Mouse (Mus musculus): ENCODE data around the gene Zmat5. TPM values are rescaled to one million over a fixed set of nuclear protein-coding genes. Genes with fewer than 3 reads are reported as not detected.

The Zmat5 gene
- polyA plus RNA-seq, 1 experiment from 2014 or later: 62.6 TPM

DNA sequence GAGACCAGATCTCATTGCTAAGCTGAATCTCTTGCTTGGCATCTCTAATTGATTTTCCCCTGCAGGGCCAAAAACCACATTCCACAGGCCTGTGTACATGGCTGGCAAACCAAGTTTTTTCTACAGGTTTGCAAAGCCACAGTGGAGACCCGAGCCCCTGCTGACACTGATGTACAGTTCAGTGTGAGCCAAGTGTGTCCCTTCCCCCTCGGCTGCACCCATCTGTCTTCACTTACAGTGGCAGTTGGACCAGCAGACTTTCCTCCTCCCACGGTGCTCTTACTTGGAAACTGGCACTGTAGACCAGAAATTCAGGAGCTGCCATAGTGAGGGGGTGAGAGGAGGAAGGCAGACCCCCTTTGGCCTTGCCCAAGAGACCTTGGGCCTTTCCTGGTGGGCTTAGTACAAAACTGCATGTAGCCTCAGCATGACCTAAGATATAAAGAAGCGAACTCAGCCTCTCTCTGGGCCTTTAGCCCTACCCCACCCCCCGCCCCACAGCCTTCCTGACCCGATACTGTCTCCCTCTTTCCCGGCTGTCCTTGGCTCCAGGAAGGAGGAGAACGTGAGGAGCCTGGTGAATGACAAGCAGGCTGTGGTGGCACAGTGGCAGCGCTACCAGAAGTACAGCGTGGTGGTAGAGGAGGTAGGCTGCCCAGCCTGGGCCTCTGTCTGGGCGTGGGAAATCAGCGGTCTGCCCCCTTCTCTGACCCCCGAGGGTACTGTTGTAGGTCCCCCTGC is 25.6 kb upstream of the Zmat5 start:
- peaks cover 69% of the 10 kb centered on the region for H3K36me3 ChIP-seq (ENCODE audit: control insufficient read depth, insufficient read depth)
- H3K9me3 ChIP-seq (ENCODE audit: control insufficient read depth): no peaks in the 10 kb centered on the region
- no peak for ATAC-seq
- no peak overlapping the region for H3K4me2 ChIP-seq (replicated peaks; ENCODE audit: low read depth)
- no peak overlapping the region for H3K9ac ChIP-seq (ENCODE audit: low read depth, low read length)
- H3K27ac ChIP-seq (ENCODE audit: low read depth, low read length): no peak overlapping the region
- no peaks in the 10 kb centered on the region for H3K4me1 ChIP-seq (replicated peaks; ENCODE audit: control insufficient read depth, insufficient read depth, low read length)
- no peak overlapping the region for H3K4me3 ChIP-seq (ENCODE audit: low read depth, low read length)
- WGBS: 81% methylated on average over 13 of the region's 13 CpGs
- no peaks in the 10 kb centered on the region for H3K27me3 ChIP-seq (replicated peaks; ENCODE audit: control insufficient read depth, insufficient read depth, low read length)
- no peak for TF ChIP-seq CTCF (IDR thresholded peaks at IDR 0.05; ENCODE audit: low read depth)

DNA sequence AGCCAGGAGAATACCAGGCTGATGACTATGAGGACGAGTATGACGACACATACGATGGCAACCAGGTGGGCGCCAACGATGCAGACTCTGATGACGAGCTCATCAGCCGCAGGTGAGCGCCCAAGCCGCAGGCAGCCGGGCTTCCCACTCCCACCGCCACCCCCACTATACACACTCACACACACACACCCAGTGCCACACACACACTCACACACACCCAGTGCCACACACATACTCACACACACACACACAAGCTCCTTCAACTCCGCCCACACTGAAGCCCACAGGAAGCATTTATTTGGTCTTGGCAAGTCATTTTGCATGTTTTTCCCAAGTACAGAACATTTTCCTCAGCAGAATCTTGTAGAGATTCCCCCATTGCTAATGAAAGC is 25.0 kb upstream of the Zmat5 start:
- ATAC-seq: no peak
- H3K27me3 ChIP-seq (replicated peaks; ENCODE audit: control insufficient read depth, insufficient read depth, low read length): no peaks in the 10 kb centered on the region
- TF ChIP-seq CTCF (IDR thresholded peaks at IDR 0.05; ENCODE audit: low read depth): no peak
- WGBS: 86% methylated on average over 12 of the region's 12 CpGs
- no peak overlapping the region for H3K9ac ChIP-seq (ENCODE audit: low read depth, low read length)
- no peak overlapping the region for H3K27ac ChIP-seq (ENCODE audit: low read depth, low read length)
- H3K4me2 ChIP-seq (replicated peaks; ENCODE audit: low read depth): no peak overlapping the region
- H3K36me3 ChIP-seq (ENCODE audit: control insufficient read depth, insufficient read depth): peaks cover 70% of the 10 kb centered on the region
- H3K4me3 ChIP-seq (ENCODE audit: low read depth, low read length): no peak overlapping the region
- no peaks in the 10 kb centered on the region for H3K9me3 ChIP-seq (ENCODE audit: control insufficient read depth)
- no peaks in the 10 kb centered on the region for H3K4me1 ChIP-seq (replicated peaks; ENCODE audit: control insufficient read depth, insufficient read depth, low read length)

DNA sequence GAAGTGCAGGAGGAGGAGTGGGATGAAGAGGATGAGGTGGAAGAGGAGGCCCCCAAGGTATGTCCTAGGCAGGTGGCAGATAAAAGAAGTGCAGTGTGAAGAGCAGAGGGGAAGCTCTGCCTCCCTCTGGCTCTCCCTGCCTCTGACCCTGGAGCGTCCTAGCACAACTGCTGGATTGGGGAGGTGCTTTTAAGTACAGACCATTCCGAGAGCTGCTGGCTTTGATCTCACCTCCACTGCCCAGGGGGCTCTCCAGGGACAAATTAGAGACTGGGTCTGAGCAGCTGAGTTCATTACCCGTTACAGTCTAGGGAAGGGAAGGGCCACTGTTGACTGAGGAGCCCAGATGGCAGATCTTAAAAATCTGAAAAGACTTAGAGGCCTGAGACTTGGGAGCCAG is 24.4 kb upstream of the Zmat5 start:
- Histone ChIP-seq H3K4me2 (replicated peaks; ENCODE audit: low read depth) (no peak overlapping the region), H3K4me3 (ENCODE audit: low read depth, low read length) (no peak overlapping the region), H3K27me3 (replicated peaks; ENCODE audit: control insufficient read depth, insufficient read depth, low read length) (no peaks in the 10 kb centered on the region), H3K9ac (ENCODE audit: low read depth, low read length) (no peak overlapping the region), H3K4me1 (replicated peaks; ENCODE audit: control insufficient read depth, insufficient read depth, low read length) (no peaks in the 10 kb centered on the region), H3K27ac (ENCODE audit: low read depth, low read length) (no peak overlapping the region), H3K9me3 (ENCODE audit: control insufficient read depth) (no peaks in the 10 kb centered on the region), H3K36me3 (ENCODE audit: control insufficient read depth, insufficient read depth) (peaks cover 72% of the 10 kb centered on the region)
- ATAC-seq: no peak
- 54% methylated on average over 3 of the region's 3 CpGs for WGBS
- TF ChIP-seq CTCF (IDR thresholded peaks at IDR 0.05; ENCODE audit: low read depth): no peak

- TF ChIP-seq CTCF (IDR thresholded peaks at IDR 0.05; ENCODE audit: low read depth): no peak
- WGBS: 74% methylated on average over 6 of the region's 6 CpGs
Measured at GRCm38 (mm10) chr11:4683516-4683915, 21.0 kb upstream of the Zmat5 start.

DNA sequence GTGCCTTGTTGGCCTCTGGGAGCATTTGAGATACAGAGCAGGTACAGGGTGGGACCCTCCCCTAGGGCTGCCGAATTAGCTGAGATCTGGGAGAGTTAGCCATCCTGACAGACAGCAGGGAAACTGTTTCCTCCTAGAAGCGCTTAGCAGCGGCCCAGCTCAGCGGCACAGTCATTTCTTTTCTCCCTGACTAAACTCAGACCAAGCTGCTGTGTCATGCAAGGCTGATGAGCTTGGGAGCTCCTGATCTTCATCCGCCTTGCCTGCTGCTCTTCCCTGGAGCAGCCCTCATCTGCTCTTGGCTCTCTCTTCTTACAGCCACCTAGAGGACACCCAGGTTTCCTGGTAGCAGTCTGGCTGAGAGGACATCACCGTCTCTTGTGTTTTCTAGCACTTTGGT is 20.3 kb upstream of the Zmat5 start:
- no peaks in the 10 kb centered on the region for H3K4me1 ChIP-seq (replicated peaks; ENCODE audit: control insufficient read depth, insufficient read depth, low read length)
- no peak for ATAC-seq
- no peak overlapping the region for H3K4me3 ChIP-seq (ENCODE audit: low read depth, low read length)
- no peak for TF ChIP-seq CTCF (IDR thresholded peaks at IDR 0.05; ENCODE audit: low read depth)
- H3K36me3 ChIP-seq (ENCODE audit: control insufficient read depth, insufficient read depth): peaks cover 55% of the 10 kb centered on the region
- H3K9ac ChIP-seq (ENCODE audit: low read depth, low read length): no peak overlapping the region
- no peaks in the 10 kb centered on the region for H3K9me3 ChIP-seq (ENCODE audit: control insufficient read depth)
- WGBS: 43% methylated on average over 6 of the region's 6 CpGs
- H3K27ac ChIP-seq (ENCODE audit: low read depth, low read length): no peak overlapping the region
- no peak overlapping the region for H3K4me2 ChIP-seq (replicated peaks; ENCODE audit: low read depth)
- no peaks in the 10 kb centered on the region for H3K27me3 ChIP-seq (replicated peaks; ENCODE audit: control insufficient read depth, insufficient read depth, low read length)

More at GRCm38 (mm10) chr11:4683516-4683915, 21.0 kb upstream of the Zmat5 start:
- H3K9me3 ChIP-seq (ENCODE audit: control insufficient read depth): no peaks in the 10 kb centered on the region
- H3K27ac ChIP-seq (ENCODE audit: low read depth, low read length): no peak overlapping the region
- H3K4me2 ChIP-seq (replicated peaks; ENCODE audit: low read depth): no peak overlapping the region
- no peaks in the 10 kb centered on the region for H3K27me3 ChIP-seq (replicated peaks; ENCODE audit: control insufficient read depth, insufficient read depth, low read length)
- no peak for ATAC-seq
- no peak overlapping the region for H3K4me3 ChIP-seq (ENCODE audit: low read depth, low read length)
- H3K36me3 ChIP-seq (ENCODE audit: control insufficient read depth, insufficient read depth): peaks cover 61% of the 10 kb centered on the region
- no peak overlapping the region for H3K9ac ChIP-seq (ENCODE audit: low read depth, low read length)
- H3K4me1 ChIP-seq (replicated peaks; ENCODE audit: control insufficient read depth, insufficient read depth, low read length): no peaks in the 10 kb centered on the region

GRCm38 (mm10) chr11:4685071-4685470 is 19.4 kb upstream of the Zmat5 start:
- WGBS: 67% methylated on average over 4 of the region's 4 CpGs
- no peak for TF ChIP-seq CTCF (IDR thresholded peaks at IDR 0.05; ENCODE audit: low read depth)
- no peak for ATAC-seq
- H3K9me3 ChIP-seq (ENCODE audit: control insufficient read depth): no peaks in the 10 kb centered on the region
- no peak overlapping the region for H3K9ac ChIP-seq (ENCODE audit: low read depth, low read length)
- H3K36me3 ChIP-seq (ENCODE audit: control insufficient read depth, insufficient read depth): peaks cover 46% of the 10 kb centered on the region
- H3K4me2 ChIP-seq (replicated peaks; ENCODE audit: low read depth): no peak overlapping the region
- H3K4me1 ChIP-seq (replicated peaks; ENCODE audit: control insufficient read depth, insufficient read depth, low read length): no peaks in the 10 kb centered on the region
- H3K27me3 ChIP-seq (replicated peaks; ENCODE audit: control insufficient read depth, insufficient read depth, low read length): no peaks in the 10 kb centered on the region
- H3K4me3 ChIP-seq (ENCODE audit: low read depth, low read length): no peak overlapping the region
- H3K27ac ChIP-seq (ENCODE audit: low read depth, low read length): no peak overlapping the region

All from intestine, postnatal 0 days (tissue).